Mouse (Mus musculus) midbrain, embryonic 15.5 days (tissue): ENCODE results near the gene Gbp10. TPM values are rescaled to one million over a fixed set of nuclear protein-coding genes. Genes with fewer than 3 reads are reported as not detected.

ENCODE experiments used
- ATAC-seq: fragments of 200-750 bp; cut with Nextera tagmentation; replicated peaks from 2 replicates; pipeline ENCODE4 v1.8.0; 2017; ENCODE audit warnings: moderate TSS enrichment
- H3K27ac ChIP-seq: fragments of 300-500 bp; sonication (generic); 2 replicates; pipeline ENCODE4 v1.5.1; 2015; ENCODE audit warnings: mild to moderate bottlenecking, inconsistent platforms
- H3K27me3 ChIP-seq: fragments of 300-500 bp; sonication (generic); replicated peaks from 2 replicates; pipeline ENCODE4 v1.6.1; 2015; ENCODE audit warnings: inconsistent platforms
- H3K36me3 ChIP-seq: fragments of 300-500 bp; sonication (generic); replicated peaks from 2 replicates; pipeline ENCODE4 v1.6.1; 2015; ENCODE audit warnings: inconsistent platforms
- H3K4me1 ChIP-seq: fragments of 300-500 bp; sonication (generic); 2 replicates; pipeline ENCODE4 v1.6.1; 2015; ENCODE audit warnings: inconsistent platforms
- H3K4me2 ChIP-seq: fragments of 300-500 bp; sonication (generic); 2 replicates; pipeline ENCODE4 v1.6.1; 2015; ENCODE audit warnings: inconsistent platforms, mild to moderate bottlenecking, moderate library complexity
- H3K4me3 ChIP-seq: fragments of 300-500 bp; sonication (generic); 2 replicates; pipeline ENCODE4 v1.5.1; 2015; ENCODE audit warnings: mild to moderate bottlenecking, inconsistent platforms
- H3K9ac ChIP-seq: fragments of 300-500 bp; sonication (generic); 2 replicates; pipeline ENCODE4 v1.6.1; 2015; ENCODE audit warnings: mild to moderate bottlenecking, inconsistent platforms
- H3K9me3 ChIP-seq: fragments of 300-500 bp; sonication (generic); 2 replicates; pipeline ENCODE4 v1.6.1; 2016; ENCODE audit warnings: inconsistent platforms
- polyA plus RNA-seq: library from polyadenylated mRNA; unstranded; fragments of >200 nt; fragmentation: Nextera tagmentation; extraction: Ambion mirVana; gene quantifications from 2 replicates; pipeline ENCODE4 v1.2.1, GENCODE M21; 2015

The Gbp10 gene
- polyA plus RNA-seq, 1 experiment from 2014 or later: 2.0 TPM

- Histone ChIP-seq H3K9ac (no peak overlapping the region), H3K9me3 (no peaks in the 10 kb centered on the region), H3K36me3 (no peaks in the 10 kb centered on the region), H3K4me1 (no peaks in the 10 kb centered on the region), H3K4me2 (no peak overlapping the region), H3K4me3 (no peak overlapping the region), H3K27ac (no peak overlapping the region), H3K27me3 (no peaks in the 10 kb centered on the region)
- ATAC-seq: no peak
These were observed 57.9 kb downstream of the Gbp10 start for GRCm38 (mm10) chr5:105181446-105181845.

Other genes starting within 250 kb of the Gbp10 start
- gene Gbp9, start 100.0 kb downstream of the Gbp10 start, polyA plus RNA-seq: 1.6 and 2.1 TPM in 2 replicates
- 0.43 and 1.0 TPM in 2 replicates for gene Gbp8, start 100.0 kb downstream of the Gbp10 start, polyA plus RNA-seq
- 1.6 and 1.8 TPM in 2 replicates for gene Gbp4, start 99.9 kb downstream of the Gbp10 start, polyA plus RNA-seq
- 0.33 and 0.70 TPM in 2 replicates for gene Gm43302, start 54.2 kb upstream of the Gbp10 start, polyA plus RNA-seq
- 2.0 and 3.5 TPM in 2 replicates for gene Gbp6, start 54.2 kb upstream of the Gbp10 start, polyA plus RNA-seq
- 17.7 and 18.0 TPM in 2 replicates for gene Lrrc8b, start 176.2 kb upstream of the Gbp10 start, polyA plus RNA-seq